Mouse (Mus musculus): ENCODE measurements around the gene Lypd4. TPM values are rescaled to one million over a fixed set of nuclear protein-coding genes. Genes with fewer than 3 reads are reported as not detected.

Gene Lypd4
- polyA plus RNA-seq, 2 experiments = not detected

- no peaks in the 10 kb centered on the region for H3K9me3 ChIP-seq (ENCODE audit: control insufficient read depth, low read length)
- ATAC-seq (ENCODE audit: insufficient read depth) (no peak), DNase-seq (ENCODE audit: low read depth in 3 of 3, low spot score in 3 of 3) (no peak)
- H3K27ac ChIP-seq = peak overlapping the region; percentile 52
- peaks cover 7 to 23% of the 10 kb centered on the region in 2 experiments; a peak in 3 of 4 replicates for H3K4me1 ChIP-seq (replicated peaks; ENCODE audit: control insufficient read depth in 2 of 2, insufficient read depth in 2 of 2, low read length in 1 of 2)
- H3K9ac ChIP-seq (replicated peaks) = peak overlapping the region; percentile 96
- peak overlapping the region; percentile 65 for H3K4me2 ChIP-seq (ENCODE audit: low read depth)
- no peaks in the 10 kb centered on the region for H3K27me3 ChIP-seq (ENCODE audit: control insufficient read depth, insufficient read depth, low read length)
- WGBS (ENCODE audit: insufficient replicate concordance) = 47% methylated on average over 4 of the region's 4 CpGs
- peak overlapping the region; percentile 82 to 89 for H3K4me3 ChIP-seq (ENCODE audit: insufficient read depth in 1 of 2, low read depth in 2 of 2, low read length in 2 of 2)
- H3K36me3 ChIP-seq (replicated peaks; ENCODE audit: control insufficient read depth, insufficient read depth, low read depth) = peaks cover 52% of the 10 kb centered on the region
- TF ChIP-seq CTCF (IDR thresholded peaks at IDR 0.05; ENCODE audit: low read depth) (no peak), EP300 (IDR thresholded peaks at IDR 0.05; ENCODE audit: low read depth) (no peak)
Observed at GRCm38 (mm10) chr7:24887096-24887495, 17.4 kb upstream of the Lypd4 start.

GRCm38 (mm10) chr7:24886308-24886633 is 16.5 kb upstream of the Lypd4 start:
- H3K9ac ChIP-seq (replicated peaks) = peak overlapping the region; percentile 96
- H3K4me3 ChIP-seq (ENCODE audit: insufficient read depth in 1 of 2, low read depth in 2 of 2, low read length in 2 of 2) = peak overlapping the region; percentile 82 to 89
- no peaks in the 10 kb centered on the region for H3K9me3 ChIP-seq (ENCODE audit: control insufficient read depth, low read length)
- DNase-seq (ENCODE audit: low read depth in 3 of 3, low spot score in 3 of 3) (no peak), ATAC-seq (ENCODE audit: insufficient read depth) (no peak)
- H3K4me2 ChIP-seq (ENCODE audit: low read depth) = peak overlapping the region; percentile 65
- H3K4me1 ChIP-seq (replicated peaks; ENCODE audit: control insufficient read depth in 2 of 2, insufficient read depth in 2 of 2, low read length in 1 of 2) = peaks cover 7 to 23% of the 10 kb centered on the region in 2 experiments; a peak in 3 of 4 replicates
- 21% methylated on average over 4 of the region's 4 CpGs for WGBS (ENCODE audit: insufficient replicate concordance)
- TF ChIP-seq EP300 (IDR thresholded peaks at IDR 0.05; ENCODE audit: low read depth) (no peak), CTCF (IDR thresholded peaks at IDR 0.05; ENCODE audit: low read depth) (no peak)
- H3K27me3 ChIP-seq (ENCODE audit: control insufficient read depth, insufficient read depth, low read length) = no peaks in the 10 kb centered on the region
- H3K27ac ChIP-seq = peak overlapping the region; percentile 52
- H3K36me3 ChIP-seq (replicated peaks; ENCODE audit: control insufficient read depth, insufficient read depth, low read depth) = peaks cover 52% of the 10 kb centered on the region

- Histone ChIP-seq H3K36me3 (replicated peaks; ENCODE audit: control insufficient read depth, insufficient read depth, low read depth) (peaks cover 52% of the 10 kb centered on the region), H3K4me1 (replicated peaks; ENCODE audit: control insufficient read depth in 2 of 2, insufficient read depth in 2 of 2, low read length in 1 of 2) (peaks cover 7 to 23% of the 10 kb centered on the region in 2 experiments; a peak in 3 of 4 replicates), H3K9me3 (ENCODE audit: control insufficient read depth, low read length) (no peaks in the 10 kb centered on the region), H3K27me3 (ENCODE audit: control insufficient read depth, insufficient read depth, low read length) (no peaks in the 10 kb centered on the region), H3K4me2 (ENCODE audit: low read depth) (peak overlapping the region; percentile 65), H3K27ac (peak overlapping the region; percentile 52), H3K4me3 (ENCODE audit: insufficient read depth in 1 of 2, low read depth in 2 of 2, low read length in 2 of 2) (peak overlapping the region; percentile 82 to 89), H3K9ac (replicated peaks) (peak overlapping the region; percentile 96)
- ATAC-seq (ENCODE audit: insufficient read depth) (no peak), DNase-seq (ENCODE audit: low read depth in 3 of 3, low spot score in 3 of 3) (no peak)
- 7% methylated on average over 12 of the region's 12 CpGs for WGBS (ENCODE audit: insufficient replicate concordance)
- TF ChIP-seq CTCF (IDR thresholded peaks at IDR 0.05; ENCODE audit: low read depth) (no peak), EP300 (IDR thresholded peaks at IDR 0.05; ENCODE audit: low read depth) (no peak)
Observed at GRCm38 (mm10) chr7:24885468-24886307, 15.9 kb upstream of the Lypd4 start.

GRCm38 (mm10) chr7:24884693-24885291 is 15.1 kb upstream of the Lypd4 start:
- under 1% methylated on average over 47 of the region's 47 CpGs for WGBS (ENCODE audit: insufficient replicate concordance)
- peak; percentile 1; the same call in 1 of the 2 replicates for ATAC-seq (ENCODE audit: insufficient read depth)

More at GRCm38 (mm10) chr7:24884693-24885291, 15.1 kb upstream of the Lypd4 start:
- Histone ChIP-seq H3K9ac (replicated peaks) (peak overlapping the region; percentile 96), H3K4me1 (replicated peaks; ENCODE audit: control insufficient read depth in 2 of 2, insufficient read depth in 2 of 2, low read length in 1 of 2) (peaks cover 7 to 23% of the 10 kb centered on the region in 2 experiments; a peak in 3 of 4 replicates), H3K4me3 (ENCODE audit: insufficient read depth in 1 of 2, low read depth in 2 of 2, low read length in 2 of 2) (peak overlapping the region; percentile 82 to 89), H3K27me3 (ENCODE audit: control insufficient read depth, insufficient read depth, low read length) (no peaks in the 10 kb centered on the region), H3K4me2 (ENCODE audit: low read depth) (peak overlapping the region; percentile 65), H3K27ac (peak overlapping the region; percentile 52), H3K9me3 (ENCODE audit: control insufficient read depth, low read length) (no peaks in the 10 kb centered on the region), H3K36me3 (replicated peaks; ENCODE audit: control insufficient read depth, insufficient read depth, low read depth) (peaks cover 46% of the 10 kb centered on the region)
- TF ChIP-seq EP300 (IDR thresholded peaks at IDR 0.05; ENCODE audit: low read depth) = no peak
- no peak for TF ChIP-seq CTCF (IDR thresholded peaks at IDR 0.05; ENCODE audit: low read depth)
- no peak for DNase-seq (ENCODE audit: low read depth in 3 of 3, low spot score in 3 of 3)

Data from liver, embryonic 14.5 days (tissue).